Mouse (Mus musculus): Measurements from ENCODE around the gene Tas2r113.

DNA sequence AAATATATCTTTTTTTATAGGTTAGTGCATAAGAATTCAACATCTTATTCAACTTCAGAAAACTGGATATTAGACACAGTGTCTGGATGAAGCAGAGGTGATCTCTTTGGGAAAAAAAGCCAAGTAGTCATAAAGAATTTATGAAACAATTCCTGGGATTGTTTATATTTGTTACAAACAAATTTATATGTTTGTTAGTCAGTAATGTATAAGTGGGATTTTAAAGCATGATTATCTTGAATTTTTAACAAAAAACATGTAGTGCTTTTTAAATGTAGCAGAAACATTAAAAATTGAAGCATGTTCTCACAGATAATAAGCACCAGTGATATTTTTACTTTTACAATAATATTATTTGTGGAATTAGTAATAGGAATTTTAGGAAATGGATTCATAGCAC, 25.1 kb upstream of the Tas2r113 start, which contains the start of gene Tas2r110:
- no peak for TF ChIP-seq POLR2A (IDR thresholded peaks at IDR 0.05; ENCODE audit: borderline replicate concordance, insufficient read depth, low read length)
- TF ChIP-seq CTCF (IDR thresholded peaks at IDR 0.05; ENCODE audit: borderline replicate concordance, insufficient read depth, low read depth, low read length) = no peak
